Mouse (Mus musculus): ENCODE data around the gene Lypd9. TPM values are rescaled to one million over a fixed set of nuclear protein-coding genes. Genes with fewer than 3 reads are reported as not detected.
A peak's percentile ranks its signal among the peaks of the same experiment; 100 is the strongest.

The Lypd9 gene
- polyA plus RNA-seq, 1 experiment from 2014 or later = not detected

DNA sequence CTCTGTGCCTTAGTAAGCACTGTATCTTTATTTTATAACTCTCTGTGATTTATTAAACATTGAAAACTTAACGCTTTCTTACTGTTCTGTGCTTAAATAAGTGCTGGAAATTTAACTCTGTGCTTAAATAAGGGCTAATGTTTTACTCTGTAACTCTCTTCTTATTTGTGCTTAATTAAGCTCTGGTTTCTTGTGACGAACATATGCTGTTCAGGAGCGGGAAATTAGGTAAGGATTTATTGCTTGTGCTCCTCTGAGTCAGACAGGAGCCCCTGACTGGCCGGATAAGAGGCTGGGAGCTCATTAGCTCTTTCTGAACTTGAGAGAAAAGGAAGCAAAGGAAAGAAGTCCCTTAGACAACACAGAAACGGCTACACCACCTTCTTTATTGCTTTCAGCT lies 14.9 kb downstream of the Lypd9 start:
- Histone ChIP-seq H3K36me3 (ENCODE audit: insufficient read depth, low read length) (no peaks in the 10 kb centered on the region), H3K27ac (no peak overlapping the region), H3K4me3 (replicated peaks; ENCODE audit: low read depth, low read length) (no peak overlapping the region), H3K4me2 (ENCODE audit: low read length) (no peak overlapping the region), H3K9ac (ENCODE audit: low read depth, low read length) (no peak overlapping the region), H3K4me1 (replicated peaks; ENCODE audit: insufficient read depth, low read length) (no peaks in the 10 kb centered on the region), H3K27me3 (ENCODE audit: insufficient read depth, low read length) (no peaks in the 10 kb centered on the region), H3K9me3 (replicated peaks; ENCODE audit: low read length) (no peaks in the 10 kb centered on the region)
- peak; percentile 55 for DNase-seq (ENCODE audit: low spot score)
- TF ChIP-seq CTCF (IDR thresholded peaks at IDR 0.05; ENCODE audit: low read depth) = no peak
- 5% methylated on average over 5 of the region's 5 CpGs for WGBS
- ATAC-seq (replicated peaks; ENCODE audit: low FRiP score, low read depth) = no peak

- 87% methylated on average over 3 of the region's 3 CpGs for WGBS
- no peak within 1 kb of the TSS for H3K27ac ChIP-seq
- no peaks in the 10 kb centered on the region for H3K4me1 ChIP-seq (replicated peaks; ENCODE audit: insufficient read depth, low read length)
- DNase-seq (ENCODE audit: low spot score) = no peak
- H3K27me3 ChIP-seq (ENCODE audit: insufficient read depth, low read length) = no peaks in the 10 kb centered on the region
- ATAC-seq (replicated peaks; ENCODE audit: low FRiP score, low read depth) = no peak
- no peak within 1 kb of the TSS for H3K4me3 ChIP-seq (replicated peaks; ENCODE audit: low read depth, low read length)
- no peak for TF ChIP-seq CTCF (IDR thresholded peaks at IDR 0.05; ENCODE audit: low read depth)
- H3K9me3 ChIP-seq (replicated peaks; ENCODE audit: low read length) = no peaks in the 10 kb centered on the region
- H3K9ac ChIP-seq (ENCODE audit: low read depth, low read length) = no peak within 1 kb of the TSS
- no peak within 1 kb of the TSS for H3K4me2 ChIP-seq (ENCODE audit: low read length)
- H3K36me3 ChIP-seq (ENCODE audit: insufficient read depth, low read length) = no peaks in the 10 kb centered on the region
Measured at GRCm38 (mm10) chr11:58432259-58432658, 20.5 kb downstream of the Lypd9 start, which contains the start of gene Gm12253. Gm12253 (plus strand) TSS chr11:58432559.

DNA sequence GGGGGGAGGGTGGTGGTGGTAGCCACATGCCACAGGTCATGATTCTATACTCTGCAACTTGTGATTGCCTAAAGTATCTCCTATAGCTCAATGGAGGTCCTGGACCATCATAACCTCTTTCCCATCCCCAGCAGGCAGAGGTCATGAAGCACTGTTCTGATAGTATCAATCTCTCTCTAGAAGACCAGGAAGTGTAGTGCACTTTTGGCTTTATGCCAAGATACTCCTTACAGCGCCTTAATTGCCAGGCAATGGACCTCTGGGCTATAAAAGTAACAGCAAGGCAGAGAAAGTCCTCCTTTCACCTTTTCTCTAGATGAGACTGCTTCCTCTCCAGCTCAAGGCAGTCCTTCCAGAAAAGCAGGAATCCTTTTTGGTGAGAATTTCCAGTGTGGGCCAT lies 31.9 kb downstream of the Lypd9 start, which contains the start of gene 1810065E05Rik:
1810065E05Rik (plus strand) TSS at position 297 of the 400 bp plus-strand sequence.
- Histone ChIP-seq H3K9ac (ENCODE audit: low read depth, low read length) (no peak within 1 kb of the TSS), H3K27ac (no peak within 1 kb of the TSS), H3K9me3 (replicated peaks; ENCODE audit: low read length) (no peaks in the 10 kb centered on the region), H3K36me3 (ENCODE audit: insufficient read depth, low read length) (no peaks in the 10 kb centered on the region), H3K4me1 (replicated peaks; ENCODE audit: insufficient read depth, low read length) (no peaks in the 10 kb centered on the region), H3K27me3 (ENCODE audit: insufficient read depth, low read length) (no peaks in the 10 kb centered on the region), H3K4me3 (replicated peaks; ENCODE audit: low read depth, low read length) (no peak within 1 kb of the TSS), H3K4me2 (ENCODE audit: low read length) (no peak within 1 kb of the TSS)
- ATAC-seq (replicated peaks; ENCODE audit: low FRiP score, low read depth) = no peak
- TF ChIP-seq CTCF (IDR thresholded peaks at IDR 0.05; ENCODE audit: low read depth) = no peak
- DNase-seq (ENCODE audit: low spot score) = no peak
- WGBS = 42% methylated on average over 1 of the region's 1 CpGs

DNA sequence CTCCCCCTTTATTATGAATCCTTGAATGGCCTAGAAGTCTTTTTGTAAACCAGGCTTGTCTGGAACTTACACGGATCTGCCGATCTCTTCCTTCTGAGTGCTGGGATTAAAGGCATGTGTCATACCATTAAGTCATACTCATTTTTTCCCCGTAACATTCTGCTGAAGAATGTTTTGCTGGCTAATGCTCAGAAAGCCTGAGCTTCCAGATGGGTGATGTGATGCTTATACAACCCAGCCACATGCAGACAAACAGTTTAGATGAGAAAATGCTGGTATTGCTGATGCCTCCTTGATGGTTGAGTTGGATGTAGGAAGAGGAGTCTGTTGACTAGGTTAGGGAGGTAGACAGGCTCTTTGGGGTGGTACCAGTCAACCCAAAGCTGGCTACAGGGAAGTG lies 34.4 kb downstream of the Lypd9 start:
- no peak for ATAC-seq (replicated peaks; ENCODE audit: low FRiP score, low read depth)
- no peak overlapping the region for H3K9ac ChIP-seq (ENCODE audit: low read depth, low read length)
- no peak for TF ChIP-seq CTCF (IDR thresholded peaks at IDR 0.05; ENCODE audit: low read depth)
- H3K4me2 ChIP-seq (ENCODE audit: low read length) = no peak overlapping the region
- no peaks in the 10 kb centered on the region for H3K9me3 ChIP-seq (replicated peaks; ENCODE audit: low read length)
- no peak overlapping the region for H3K27ac ChIP-seq
- DNase-seq (ENCODE audit: low spot score) = no peak
- WGBS = 72% methylated on average over 3 of the region's 3 CpGs
- H3K27me3 ChIP-seq (ENCODE audit: insufficient read depth, low read length) = no peaks in the 10 kb centered on the region
- H3K4me3 ChIP-seq (replicated peaks; ENCODE audit: low read depth, low read length) = no peak overlapping the region
- no peaks in the 10 kb centered on the region for H3K4me1 ChIP-seq (replicated peaks; ENCODE audit: insufficient read depth, low read length)
- H3K36me3 ChIP-seq (ENCODE audit: insufficient read depth, low read length) = no peaks in the 10 kb centered on the region

DNA sequence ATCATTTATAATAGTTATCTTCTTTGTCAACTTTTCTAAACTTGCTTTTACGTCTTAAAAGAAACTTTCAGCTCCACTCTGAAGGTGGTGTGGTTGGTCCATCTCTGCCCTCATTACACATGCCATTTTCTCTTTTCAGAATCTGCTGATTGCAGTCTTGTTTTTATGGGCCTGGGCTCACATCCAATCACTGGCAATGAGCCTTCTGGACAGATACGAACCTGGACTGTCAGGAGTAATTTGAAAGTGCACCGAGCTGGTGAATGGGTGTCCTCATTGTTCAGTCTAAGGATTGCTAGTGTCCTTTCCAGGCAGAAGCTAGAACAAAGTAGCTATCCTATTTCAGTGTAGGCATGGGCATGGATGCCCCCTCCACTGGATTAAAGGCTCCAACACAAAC lies 44.7 kb downstream of the Lypd9 start:
- H3K36me3 ChIP-seq (ENCODE audit: insufficient read depth, low read length) = no peaks in the 10 kb centered on the region
- TF ChIP-seq CTCF (IDR thresholded peaks at IDR 0.05; ENCODE audit: low read depth) = no peak
- ATAC-seq (replicated peaks; ENCODE audit: low FRiP score, low read depth) = no peak

GRCm38 (mm10) chr11:58400655-58401054 lies 52.1 kb downstream of the Lypd9 start:
- ATAC-seq (replicated peaks; ENCODE audit: low FRiP score, low read depth) (no peak), DNase-seq (ENCODE audit: low spot score) (no peak)
- Histone ChIP-seq H3K4me2 (ENCODE audit: low read length) (no peak overlapping the region), H3K27ac (no peak overlapping the region), H3K4me1 (replicated peaks; ENCODE audit: insufficient read depth, low read length) (no peaks in the 10 kb centered on the region), H3K4me3 (replicated peaks; ENCODE audit: low read depth, low read length) (no peak overlapping the region), H3K9me3 (replicated peaks; ENCODE audit: low read length) (no peaks in the 10 kb centered on the region), H3K36me3 (ENCODE audit: insufficient read depth, low read length) (no peaks in the 10 kb centered on the region), H3K9ac (ENCODE audit: low read depth, low read length) (no peak overlapping the region), H3K27me3 (ENCODE audit: insufficient read depth, low read length) (no peaks in the 10 kb centered on the region)
- WGBS = 62% methylated on average over 5 of the region's 5 CpGs
- no peak for TF ChIP-seq CTCF (IDR thresholded peaks at IDR 0.05; ENCODE audit: low read depth)

More for the DNA sequence above, 44.7 kb downstream of the Lypd9 start:
- H3K4me1 ChIP-seq (replicated peaks; ENCODE audit: insufficient read depth, low read length) = no peaks in the 10 kb centered on the region
- H3K4me2 ChIP-seq (ENCODE audit: low read length) = no peak overlapping the region
- no peak overlapping the region for H3K27ac ChIP-seq
- no peak overlapping the region for H3K4me3 ChIP-seq (replicated peaks; ENCODE audit: low read depth, low read length)
- H3K27me3 ChIP-seq (ENCODE audit: insufficient read depth, low read length) = no peaks in the 10 kb centered on the region
- no peak for DNase-seq (ENCODE audit: low spot score)
- 56% methylated on average over 3 of the region's 3 CpGs for WGBS
- no peak overlapping the region for H3K9ac ChIP-seq (ENCODE audit: low read depth, low read length)
- H3K9me3 ChIP-seq (replicated peaks; ENCODE audit: low read length) = no peaks in the 10 kb centered on the region

- WGBS = 63% methylated on average over 6 of the region's 6 CpGs
- no peak for TF ChIP-seq CTCF (IDR thresholded peaks at IDR 0.05; ENCODE audit: low read depth)
- no peak for DNase-seq (ENCODE audit: low spot score)
- no peaks in the 10 kb centered on the region for H3K27me3 ChIP-seq (ENCODE audit: insufficient read depth, low read length)
- no peaks in the 10 kb centered on the region for H3K4me1 ChIP-seq (replicated peaks; ENCODE audit: insufficient read depth, low read length)
- no peak overlapping the region for H3K4me2 ChIP-seq (ENCODE audit: low read length)
- no peaks in the 10 kb centered on the region for H3K9me3 ChIP-seq (replicated peaks; ENCODE audit: low read length)
- no peak overlapping the region for H3K27ac ChIP-seq
- H3K9ac ChIP-seq (ENCODE audit: low read depth, low read length) = no peak overlapping the region
- ATAC-seq (replicated peaks; ENCODE audit: low FRiP score, low read depth) = no peak
- no peak overlapping the region for H3K4me3 ChIP-seq (replicated peaks; ENCODE audit: low read depth, low read length)
- H3K36me3 ChIP-seq (ENCODE audit: insufficient read depth, low read length) = no peaks in the 10 kb centered on the region
Measured at GRCm38 (mm10) chr11:58399985-58400645, 52.6 kb downstream of the Lypd9 start.

Other genes starting within 250 kb of the Lypd9 start
- 0.07 TPM in 1 of 2 replicates, not detected in the other for gene 4930438A08Rik, start 178.1 kb downstream of the Lypd9 start, polyA plus RNA-seq (2015; fragmentation: Nextera tagmentation; extraction: Ambion mirVana)
- gene Zfp692, start 145.9 kb downstream of the Lypd9 start, polyA plus RNA-seq (2015; fragmentation: Nextera tagmentation; extraction: Ambion mirVana) = 11.5 and 15.2 TPM in 2 replicates
- gene Zfp672, start 122.6 kb downstream of the Lypd9 start, polyA plus RNA-seq (2015; fragmentation: Nextera tagmentation; extraction: Ambion mirVana) = 58.1 and 66.3 TPM in 2 replicates
- gene Sh3bp5l, start 122.2 kb downstream of the Lypd9 start, polyA plus RNA-seq (2015; fragmentation: Nextera tagmentation; extraction: Ambion mirVana) = 28.3 and 31.9 TPM in 2 replicates
- gene Lypd8, start 73.9 kb downstream of the Lypd9 start, polyA plus RNA-seq (2015; fragmentation: Nextera tagmentation; extraction: Ambion mirVana) = 0.24 and 0.28 TPM in 2 replicates
- not detected in 2 replicates for gene 1810065E05Rik, start 31.8 kb downstream of the Lypd9 start, polyA plus RNA-seq (2015; fragmentation: Nextera tagmentation; extraction: Ambion mirVana)
- not detected in 2 replicates for gene Gm12253, start 20.4 kb downstream of the Lypd9 start, polyA plus RNA-seq (2015; fragmentation: Nextera tagmentation; extraction: Ambion mirVana)
- not detected in 2 replicates for gene Olfr30, start 9.3 kb upstream of the Lypd9 start, polyA plus RNA-seq (2015; fragmentation: Nextera tagmentation; extraction: Ambion mirVana)
- 0.08 TPM in 1 of 2 replicates, not detected in the other for gene Olfr332, start 39.6 kb upstream of the Lypd9 start, polyA plus RNA-seq (2015; fragmentation: Nextera tagmentation; extraction: Ambion mirVana)
- not detected in 2 replicates for gene Olfr331, start 49.6 kb upstream of the Lypd9 start, polyA plus RNA-seq (2015; fragmentation: Nextera tagmentation; extraction: Ambion mirVana)
- not detected in 2 replicates for gene Olfr330, start 81.9 kb upstream of the Lypd9 start, polyA plus RNA-seq (2015; fragmentation: Nextera tagmentation; extraction: Ambion mirVana)
- not detected in 2 replicates for gene Olfr329-ps, start 93.5 kb upstream of the Lypd9 start, polyA plus RNA-seq (2015; fragmentation: Nextera tagmentation; extraction: Ambion mirVana)
- not detected in 2 replicates for gene Olfr328, start 102.7 kb upstream of the Lypd9 start, polyA plus RNA-seq (2015; fragmentation: Nextera tagmentation; extraction: Ambion mirVana)
- gene Olfr224, start 117.6 kb upstream of the Lypd9 start, polyA plus RNA-seq (2015; fragmentation: Nextera tagmentation; extraction: Ambion mirVana) = not detected in 2 replicates
- not detected in 2 replicates for gene Olfr325, start 124.8 kb upstream of the Lypd9 start, polyA plus RNA-seq (2015; fragmentation: Nextera tagmentation; extraction: Ambion mirVana)
- gene Olfr324, start 142.2 kb upstream of the Lypd9 start, polyA plus RNA-seq (2015; fragmentation: Nextera tagmentation; extraction: Ambion mirVana) = not detected in 2 replicates
- gene 2210407C18Rik, start 163.2 kb upstream of the Lypd9 start, polyA plus RNA-seq (2015; fragmentation: Nextera tagmentation; extraction: Ambion mirVana) = not detected in 2 replicates
- not detected in 2 replicates for gene Olfr323, start 177.6 kb upstream of the Lypd9 start, polyA plus RNA-seq (2015; fragmentation: Nextera tagmentation; extraction: Ambion mirVana)
- 0.08 and 0.14 TPM in 2 replicates for gene Trim58, start 187.5 kb upstream of the Lypd9 start, polyA plus RNA-seq (2015; fragmentation: Nextera tagmentation; extraction: Ambion mirVana)
- gene Olfr322, start 205.9 kb upstream of the Lypd9 start, polyA plus RNA-seq (2015; fragmentation: Nextera tagmentation; extraction: Ambion mirVana) = 0.05 and 0.09 TPM in 2 replicates
- not detected in 2 replicates for gene Olfr320, start 228.2 kb upstream of the Lypd9 start, polyA plus RNA-seq (2015; fragmentation: Nextera tagmentation; extraction: Ambion mirVana)
- gene Olfr319, start 246.2 kb upstream of the Lypd9 start, polyA plus RNA-seq (2015; fragmentation: Nextera tagmentation; extraction: Ambion mirVana) = not detected in 2 replicates

Measured in kidney, postnatal 0 days (tissue).